Mouse (Mus musculus) hindbrain, embryonic 12.5 days (tissue): ENCODE measurements around the gene Ppp4r3b. TPM values are rescaled to one million over a fixed set of nuclear protein-coding genes. Genes with fewer than 3 reads are reported as not detected.

Experiments
- ATAC-seq: fragments of 200-750 bp; cut with Nextera tagmentation; 2 replicates; pipeline ENCODE4 v1.8.0; 2017; ENCODE audit warnings: moderate TSS enrichment; ENCODE audit not compliant: low FRiP score
- H3K27ac ChIP-seq: fragments of 300-500 bp; sonication (generic); 2 replicates; pipeline ENCODE4 v1.5.1; 2016; ENCODE audit warnings: mild to moderate bottlenecking
- H3K27me3 ChIP-seq: fragments of 300-500 bp; sonication (generic); 2 replicates; pipeline ENCODE4 v1.6.1; 2016; ENCODE audit warnings: mild to moderate bottlenecking
- H3K36me3 ChIP-seq: fragments of 300-500 bp; sonication (generic); 2 replicates; pipeline ENCODE4 v1.6.1; 2016; ENCODE audit warnings: mild to moderate bottlenecking
- H3K4me1 ChIP-seq: fragments of 300-500 bp; sonication (generic); 2 replicates; pipeline ENCODE4 v1.6.1; 2016
- H3K4me2 ChIP-seq: fragments of 300-500 bp; sonication (generic); replicated peaks from 2 replicates; pipeline ENCODE4 v1.6.1; 2016; ENCODE audit warnings: mild to moderate bottlenecking
- H3K4me3 ChIP-seq: fragments of 300-500 bp; sonication (generic); 2 replicates; pipeline ENCODE4 v1.5.1; 2016; ENCODE audit warnings: mild to moderate bottlenecking
- H3K9ac ChIP-seq: fragments of 300-500 bp; sonication (generic); 2 replicates; pipeline ENCODE4 v1.6.1; 2016; ENCODE audit warnings: mild to moderate bottlenecking, moderate library complexity
- H3K9me3 ChIP-seq: fragments of 300-500 bp; sonication (generic); replicated peaks from 2 replicates; pipeline ENCODE4 v1.6.1; 2016; ENCODE audit warnings: mild to moderate bottlenecking
- WGBS: fragments of 180-500 bp; shearing (Covaris S2); methylation state at CpG from one replicate; pipeline ENCODE4 v1.1.7; 2016; 5-methylcytosine and 5-hydroxymethylcytosine counted together
- polyA plus RNA-seq: library from polyadenylated mRNA; unstranded; fragments of >200 nt; fragmentation: Nextera tagmentation; extraction: Ambion mirVana; gene quantifications from 2 replicates; pipeline ENCODE4 v1.2.1, GENCODE M21; 2016

Ppp4r3b gene
- 106 and 114 TPM in 2 replicates for polyA plus RNA-seq

GRCm38 (mm10) chr11:29172563-29173124 lies at the start of gene Ppp4r3b:
TSS of gene Ppp4r3b (plus strand) at chr11:29172890.
- Histone ChIP-seq H3K9me3 (no peaks in the 10 kb centered on the region), H3K4me1 (peaks cover 16% of the 10 kb centered on the region), H3K27me3 (no peaks in the 10 kb centered on the region), H3K36me3 (no peaks in the 10 kb centered on the region), H3K4me3 (peak within 1 kb of the TSS; percentile 94), H3K9ac (peak within 1 kb of the TSS; percentile 93), H3K27ac (peak within 1 kb of the TSS; percentile 94), H3K4me2 (peak within 1 kb of the TSS; percentile 83)
- peak; percentile 98 for ATAC-seq
- WGBS = under 1% methylated on average over 50 of the region's 50 CpGs

- Histone ChIP-seq H3K4me2 (peak overlapping the region; percentile 51), H3K4me1 (peaks cover 4% of the 10 kb centered on the region; the same call in 1 of the 2 replicates), H3K9me3 (no peaks in the 10 kb centered on the region), H3K27ac (no peak overlapping the region), H3K4me3 (peak overlapping the region; percentile 85), H3K9ac (peak overlapping the region; percentile 83; the same call in 1 of the 2 replicates), H3K27me3 (no peaks in the 10 kb centered on the region), H3K36me3 (peaks cover 6% of the 10 kb centered on the region)
- WGBS = 68% methylated on average over 11 of the region's 11 CpGs
- peak; percentile 76 for ATAC-seq
Measured at GRCm38 (mm10) chr11:29129862-29130384, 42.8 kb upstream of the Ppp4r3b start.

DNA sequence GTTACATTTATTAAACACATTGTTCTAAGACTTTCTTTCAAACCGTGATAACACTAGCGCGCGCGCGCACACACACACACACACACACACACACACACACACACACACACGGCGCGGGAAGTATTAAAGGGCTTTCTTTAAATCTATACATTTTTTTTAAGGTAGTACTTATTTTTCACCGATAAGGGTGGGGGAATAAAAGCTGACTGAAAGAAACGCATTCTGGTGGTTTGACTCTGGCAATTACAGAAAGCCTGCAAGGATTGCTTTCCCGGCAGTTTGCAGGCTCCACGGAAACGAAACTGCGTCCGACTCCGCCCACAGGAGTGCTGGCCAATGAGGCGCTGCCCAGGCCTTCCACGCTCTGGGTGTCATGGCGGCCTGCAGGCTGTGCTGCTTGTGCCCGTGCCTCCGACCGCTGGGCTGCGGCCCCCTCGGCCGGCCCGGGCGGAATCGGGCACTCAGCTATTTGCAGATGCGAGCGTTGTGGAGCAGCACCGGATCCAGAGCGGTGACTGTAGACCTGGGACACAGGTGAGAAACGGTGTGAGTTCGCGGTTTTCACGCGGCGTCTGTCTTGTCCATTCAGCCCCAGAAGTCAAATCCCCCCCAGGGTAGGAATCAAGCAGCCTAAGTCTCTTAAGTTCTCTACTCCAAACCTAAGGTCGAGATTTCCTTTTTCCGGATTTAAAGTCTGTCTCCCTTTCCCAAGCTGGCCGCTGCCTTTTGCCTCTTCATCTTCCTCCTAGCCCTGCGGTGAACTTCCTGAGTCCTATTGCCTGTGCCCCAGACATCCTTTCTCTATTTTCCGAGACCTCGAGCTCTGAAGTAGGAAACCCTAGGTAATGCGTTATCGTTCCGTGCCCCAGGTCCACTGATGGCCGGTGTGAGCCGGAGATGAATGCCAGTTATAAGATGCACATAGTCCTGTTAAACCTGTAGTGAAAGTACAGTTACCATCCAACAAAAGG lies 42.0 kb upstream of the Ppp4r3b start, which contains the start of gene Pnpt1:
TSS of gene Pnpt1 (plus strand) at position 360 of the 971 bp plus-strand sequence.
- peak; percentile 100 for ATAC-seq
- peak within 1 kb of the TSS; percentile 83 for H3K9ac ChIP-seq
- peaks cover 4% of the 10 kb centered on the region; the same call in 1 of the 2 replicates for H3K4me1 ChIP-seq
- H3K4me3 ChIP-seq = peak within 1 kb of the TSS; percentile 85
- peak within 1 kb of the TSS; percentile 81 for H3K4me2 ChIP-seq
- H3K9me3 ChIP-seq = no peaks in the 10 kb centered on the region
- WGBS = 4% methylated on average over 50 of the region's 50 CpGs
- H3K27ac ChIP-seq = peak within 1 kb of the TSS; percentile 62
- peaks cover 8% of the 10 kb centered on the region for H3K36me3 ChIP-seq
- H3K27me3 ChIP-seq = no peaks in the 10 kb centered on the region

DNA sequence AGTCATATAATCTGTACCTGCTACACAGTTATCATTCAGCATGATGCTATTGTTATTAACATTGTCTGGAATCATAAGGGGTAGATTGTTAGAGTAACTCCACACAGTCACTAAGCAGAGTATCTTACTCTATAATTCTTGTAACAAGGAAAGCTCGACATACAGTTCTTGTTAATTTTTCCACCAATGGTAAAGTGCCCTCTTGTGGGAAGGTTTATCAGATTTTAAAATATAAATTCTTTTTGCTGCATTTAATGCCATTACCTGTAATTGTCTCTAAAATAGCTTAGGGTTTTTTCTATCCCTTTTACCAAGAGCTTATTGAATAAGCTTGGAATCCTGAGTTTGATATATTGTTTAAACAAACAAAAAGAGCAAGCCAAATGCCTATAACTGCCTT lies 32.0 kb upstream of the Ppp4r3b start:
- no peaks in the 10 kb centered on the region for H3K27me3 ChIP-seq
- 78% methylated on average over 1 of the region's 1 CpGs for WGBS
- no peak overlapping the region for H3K27ac ChIP-seq
- H3K9me3 ChIP-seq = no peaks in the 10 kb centered on the region
- H3K4me1 ChIP-seq = no peaks in the 10 kb centered on the region
- H3K4me2 ChIP-seq = no peak overlapping the region
- H3K36me3 ChIP-seq = peaks cover 31% of the 10 kb centered on the region
- no peak for ATAC-seq
- H3K4me3 ChIP-seq = no peak overlapping the region
- H3K9ac ChIP-seq = no peak overlapping the region

DNA sequence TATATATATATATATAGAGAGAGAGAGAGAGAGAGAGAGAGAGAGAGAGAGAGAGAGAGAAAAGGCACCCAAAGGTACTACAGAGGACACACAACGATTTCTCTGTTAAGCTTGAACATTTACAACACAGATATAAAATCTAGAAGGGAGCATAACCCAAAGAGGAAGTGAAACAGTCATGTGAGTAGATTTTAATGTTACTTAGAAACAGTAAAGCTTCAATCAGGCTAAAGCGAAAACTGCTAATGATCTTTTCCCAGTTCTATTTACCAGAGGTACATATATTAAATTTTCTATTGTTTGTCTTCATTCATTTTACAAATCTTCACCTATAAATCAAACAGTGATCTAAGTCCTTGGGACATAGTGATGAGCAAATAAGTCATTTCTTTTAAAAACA lies 23.8 kb upstream of the Ppp4r3b start:
- no peak overlapping the region for H3K27ac ChIP-seq
- no peak overlapping the region for H3K4me3 ChIP-seq
- H3K36me3 ChIP-seq = peaks cover 28% of the 10 kb centered on the region
- no peak overlapping the region for H3K9ac ChIP-seq
- no peaks in the 10 kb centered on the region for H3K9me3 ChIP-seq
- WGBS = 91% methylated on average over 2 of the region's 2 CpGs
- no peaks in the 10 kb centered on the region for H3K4me1 ChIP-seq
- ATAC-seq = no peak
- H3K27me3 ChIP-seq = no peaks in the 10 kb centered on the region
- no peak overlapping the region for H3K4me2 ChIP-seq

GRCm38 (mm10) chr11:29163569-29163968 lies 9.1 kb upstream of the Ppp4r3b start:
- Histone ChIP-seq H3K4me3 (no peak overlapping the region), H3K27me3 (no peaks in the 10 kb centered on the region), H3K27ac (no peak overlapping the region), H3K4me1 (no peaks in the 10 kb centered on the region), H3K4me2 (no peak overlapping the region), H3K9me3 (no peaks in the 10 kb centered on the region), H3K36me3 (peaks cover 23% of the 10 kb centered on the region), H3K9ac (no peak overlapping the region)
- ATAC-seq = no peak
- 98% methylated on average over 4 of the region's 4 CpGs for WGBS

DNA sequence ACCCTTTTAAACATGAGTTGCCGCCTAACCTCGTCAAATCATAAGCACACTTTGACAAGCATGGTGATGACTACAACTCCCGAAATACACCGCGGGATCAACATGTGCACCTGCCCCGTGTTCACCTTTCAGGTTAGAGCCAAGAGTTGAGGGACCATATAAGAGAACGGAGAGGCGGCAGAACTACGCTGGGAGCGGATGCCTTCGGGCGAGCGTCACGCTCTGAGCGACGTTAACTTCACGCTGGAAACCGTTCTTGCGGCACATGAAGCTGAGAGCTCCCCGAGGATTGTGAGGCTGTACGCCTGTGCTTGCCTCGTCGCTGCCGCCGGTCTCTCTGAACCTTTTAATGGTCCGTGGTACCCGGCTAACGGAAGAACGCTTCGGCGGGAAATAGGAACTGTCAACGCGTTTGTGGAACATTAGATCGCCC lies 715 bp upstream of the Ppp4r3b start:
- H3K9me3 ChIP-seq = no peaks in the 10 kb centered on the region
- H3K9ac ChIP-seq = peak overlapping the region; percentile 64
- H3K4me3 ChIP-seq = peak overlapping the region; percentile 94
- H3K27me3 ChIP-seq = no peaks in the 10 kb centered on the region
- H3K4me2 ChIP-seq = peak overlapping the region; percentile 83
- H3K4me1 ChIP-seq = peaks cover 16% of the 10 kb centered on the region
- peak overlapping the region; percentile 94 for H3K27ac ChIP-seq
- under 1% methylated on average over 34 of the region's 34 CpGs for WGBS
- ATAC-seq = peak; percentile 30
- no peaks in the 10 kb centered on the region for H3K36me3 ChIP-seq

DNA sequence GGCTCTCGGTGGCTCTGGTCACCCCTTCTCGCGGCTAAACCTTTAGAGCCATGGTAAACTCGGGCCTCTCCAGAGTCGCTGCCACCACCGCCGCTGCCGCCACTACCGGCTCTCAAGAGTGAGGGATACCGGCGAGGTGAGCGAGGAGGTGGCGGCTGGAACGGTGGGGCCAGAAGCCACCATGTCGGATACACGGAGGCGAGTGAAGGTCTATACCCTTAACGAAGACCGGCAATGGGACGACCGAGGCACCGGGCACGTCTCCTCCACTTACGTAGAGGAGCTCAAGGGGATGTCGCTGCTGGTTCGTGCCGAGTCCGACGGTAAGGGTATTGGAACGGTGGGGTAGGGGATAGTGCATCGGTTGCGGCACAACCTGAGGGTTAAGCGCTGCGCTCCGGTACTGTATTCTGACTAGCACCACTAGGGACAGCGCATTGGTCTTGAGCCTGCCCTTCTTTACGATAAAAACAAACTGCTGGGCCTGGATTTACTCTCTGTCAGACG lies 488 bp downstream of the Ppp4r3b start:
- H3K4me2 ChIP-seq = peak overlapping the region; percentile 68
- no peaks in the 10 kb centered on the region for H3K36me3 ChIP-seq
- peaks cover 16% of the 10 kb centered on the region for H3K4me1 ChIP-seq
- H3K9ac ChIP-seq = peak overlapping the region; percentile 93
- peak; percentile 80 for ATAC-seq
- peak overlapping the region; percentile 94 for H3K4me3 ChIP-seq
- peak overlapping the region; percentile 94 for H3K27ac ChIP-seq
- H3K27me3 ChIP-seq = no peaks in the 10 kb centered on the region
- H3K9me3 ChIP-seq = no peaks in the 10 kb centered on the region
- WGBS = under 1% methylated on average over 38 of the region's 38 CpGs

GRCm38 (mm10) chr11:29173706-29174436 lies 1.2 kb downstream of the Ppp4r3b start:
- WGBS = 5% methylated on average over 13 of the region's 13 CpGs
- peak overlapping the region; percentile 94 for H3K4me3 ChIP-seq
- H3K4me1 ChIP-seq = peaks cover 16% of the 10 kb centered on the region
- no peaks in the 10 kb centered on the region for H3K9me3 ChIP-seq
- H3K27me3 ChIP-seq = no peaks in the 10 kb centered on the region
- peak overlapping the region; percentile 94 for H3K27ac ChIP-seq
- ATAC-seq = no peak
- peak overlapping the region; percentile 93 for H3K9ac ChIP-seq
- H3K36me3 ChIP-seq = no peaks in the 10 kb centered on the region
- peak overlapping the region; percentile 68 for H3K4me2 ChIP-seq

DNA sequence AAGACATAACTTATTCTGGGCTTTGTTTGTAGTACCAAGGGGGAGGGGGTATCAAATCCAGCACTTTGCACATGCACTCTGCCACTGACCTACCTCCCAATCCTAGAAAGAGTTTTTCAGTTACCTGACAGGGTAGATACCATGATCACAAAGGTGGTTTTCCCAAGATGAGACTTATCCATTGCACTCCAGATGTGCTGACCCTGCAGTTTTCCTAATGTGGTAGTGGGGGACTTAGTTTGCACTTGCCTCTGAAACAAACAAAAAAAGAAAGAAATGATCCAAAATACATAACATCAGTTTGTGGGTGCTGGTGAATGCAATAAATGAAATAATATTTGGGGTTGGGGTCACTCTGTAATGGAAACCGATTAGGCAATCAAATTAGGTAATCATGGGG lies 6.6 kb downstream of the Ppp4r3b start:
- Histone ChIP-seq H3K4me2 (no peak overlapping the region), H3K4me1 (no peaks in the 10 kb centered on the region), H3K27me3 (no peaks in the 10 kb centered on the region), H3K9ac (no peak overlapping the region), H3K27ac (no peak overlapping the region), H3K9me3 (no peaks in the 10 kb centered on the region), H3K36me3 (peaks cover 12% of the 10 kb centered on the region), H3K4me3 (no peak overlapping the region)
- WGBS = 97% methylated on average over 1 of the region's 1 CpGs
- no peak for ATAC-seq

GRCm38 (mm10) chr11:29180657-29181056 lies 8.0 kb downstream of the Ppp4r3b start:
- 88% methylated on average over 3 of the region's 3 CpGs for WGBS
- Histone ChIP-seq H3K27me3 (no peaks in the 10 kb centered on the region), H3K4me1 (no peaks in the 10 kb centered on the region), H3K9ac (no peak overlapping the region), H3K4me3 (no peak overlapping the region), H3K36me3 (peaks cover 19% of the 10 kb centered on the region), H3K27ac (no peak overlapping the region), H3K9me3 (no peaks in the 10 kb centered on the region), H3K4me2 (no peak overlapping the region)
- no peak for ATAC-seq
